Mouse (Mus musculus) adrenal gland, adult (tissue): Measurements from ENCODE around the gene Gm13088.
"Not testable (repeated sequence)": the region's sequence is repeated elsewhere in the genome, so short reads cannot be mapped to it uniquely, and the experiment has no call there.

Experiments
- DNase-seq, 2 experiments: peaks; one replicate each; pipeline ENCODE4 v3.0.0; 2022 to 2023; ENCODE audit warnings: low spot score in 1 of 2; ENCODE audit not compliant: inconsistent age in 2 of 2

Gm13088 gene

DNA sequence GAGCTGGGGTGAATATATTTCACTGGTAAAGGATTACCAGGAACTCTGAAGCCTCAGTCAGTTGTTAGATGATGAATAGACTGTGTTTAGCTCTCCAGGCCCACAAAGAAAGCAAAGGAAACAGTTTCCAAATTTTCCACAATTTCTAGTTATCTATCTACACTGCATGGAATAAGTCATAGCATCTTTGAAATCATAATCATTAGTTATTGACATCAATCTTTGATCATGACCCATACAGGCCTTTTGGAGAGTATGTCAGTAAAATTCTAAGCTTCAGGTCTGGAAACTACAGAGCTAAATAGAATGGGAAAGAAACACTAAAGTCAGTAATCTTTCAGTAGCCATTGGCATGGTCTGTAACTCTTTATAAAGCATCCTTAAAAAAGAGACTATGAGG, at the start of gene Gm13088:
Gene Gm13088 (minus strand): TSS at position 101 of the 400 bp plus-strand sequence.
- DNase-seq = not testable (repeated sequence)

DNA sequence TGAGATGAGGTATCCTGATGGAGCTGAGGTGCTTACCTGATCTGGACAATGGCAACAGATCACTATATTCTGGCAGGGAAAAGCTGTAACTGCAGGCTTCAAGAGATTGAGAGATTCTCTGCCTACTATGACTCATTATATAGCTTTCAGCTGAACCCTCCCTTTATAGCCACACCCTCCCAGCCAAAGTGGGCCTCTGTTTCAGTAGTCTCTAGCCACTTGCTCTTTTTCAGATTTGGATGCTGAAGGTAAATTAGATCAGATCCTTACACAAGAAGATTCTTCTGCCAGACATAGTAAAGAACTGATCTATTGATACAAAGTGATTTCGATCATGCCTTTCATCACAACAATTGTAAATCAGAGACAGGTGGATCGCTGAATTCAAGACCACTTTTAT, 45.6 kb upstream of the Gm13088 start, which contains the start of gene Gm13089:
Gene Gm13089 (minus strand): TSS at position 101 of the 400 bp plus-strand sequence.
- no peak for DNase-seq

DNA sequence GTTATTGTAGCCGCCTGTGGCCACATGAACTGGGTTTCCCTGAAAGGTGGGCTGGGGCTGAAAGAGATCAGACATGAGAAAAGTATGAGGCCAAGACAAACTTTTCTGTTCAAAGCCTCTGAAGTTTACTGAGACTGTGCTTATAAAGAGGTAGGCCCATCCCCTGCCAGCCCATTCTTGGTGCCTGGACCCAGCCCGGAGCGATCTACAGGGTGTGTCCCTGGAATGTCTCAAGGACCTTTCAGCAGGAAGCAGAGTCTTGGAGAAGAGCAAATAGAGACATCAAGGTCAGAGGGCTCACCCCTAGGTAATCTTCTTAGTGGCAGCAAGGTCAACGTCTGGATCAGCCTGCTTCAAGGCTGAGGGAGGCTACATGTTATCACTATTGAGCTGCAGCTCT, 38.9 kb downstream of the Gm13088 start:
- not testable (repeated sequence) for DNase-seq

DNA sequence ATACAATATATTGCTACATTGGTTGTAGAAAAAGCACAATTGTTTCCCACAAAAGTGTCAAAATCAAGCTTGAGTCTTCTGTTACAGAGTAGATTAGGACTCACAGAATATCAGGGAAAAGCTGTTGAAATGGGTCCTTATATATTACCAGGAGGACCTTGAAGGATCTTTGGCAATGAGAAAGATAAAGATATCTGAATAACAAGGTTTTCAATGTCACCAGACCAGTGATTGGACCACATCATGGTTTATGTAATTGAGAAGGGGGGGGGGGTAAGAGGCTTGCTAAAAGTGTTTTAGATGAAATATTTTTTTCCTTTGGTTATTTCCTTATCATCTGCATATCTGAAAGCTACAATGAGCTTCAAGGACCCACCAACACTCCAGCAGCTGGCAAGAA, 42.3 kb downstream of the Gm13088 start, which contains the start of gene Gm13083:
Gene Gm13083 (plus strand): TSS at position 301 of the 400 bp plus-strand sequence.
- not testable (repeated sequence) for DNase-seq

DNA sequence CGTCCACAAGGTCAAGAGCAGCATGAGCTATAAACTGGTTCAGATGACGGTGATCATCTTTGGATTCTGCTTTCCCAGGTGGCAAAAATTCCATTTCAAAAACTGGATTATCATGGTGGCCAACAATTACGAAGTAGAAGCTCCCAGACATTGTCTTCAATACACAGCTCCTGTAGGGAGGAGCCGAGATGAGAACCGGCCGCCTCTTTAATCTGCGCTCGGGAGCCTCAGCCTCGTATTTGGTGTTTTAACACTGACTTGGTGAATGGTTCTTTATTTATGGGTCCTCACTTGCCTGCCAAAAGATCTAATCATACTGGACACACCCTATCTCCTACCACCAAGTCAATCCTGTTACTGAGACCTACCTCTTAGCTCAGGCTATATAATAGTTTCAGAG, 45.1 kb downstream of the Gm13088 start:
- not testable (repeated sequence) for DNase-seq
